Mouse (Mus musculus): Measurements from ENCODE around the gene Cyp2c38. TPM values are rescaled to one million over a fixed set of nuclear protein-coding genes. Genes with fewer than 3 reads are reported as not detected.
"Not testable (repeated sequence)": the region's sequence is repeated elsewhere in the genome, so short reads cannot be mapped to it uniquely, and the experiment has no call there.

The Cyp2c38 gene
- total RNA-seq (2021), result not detected

DNA sequence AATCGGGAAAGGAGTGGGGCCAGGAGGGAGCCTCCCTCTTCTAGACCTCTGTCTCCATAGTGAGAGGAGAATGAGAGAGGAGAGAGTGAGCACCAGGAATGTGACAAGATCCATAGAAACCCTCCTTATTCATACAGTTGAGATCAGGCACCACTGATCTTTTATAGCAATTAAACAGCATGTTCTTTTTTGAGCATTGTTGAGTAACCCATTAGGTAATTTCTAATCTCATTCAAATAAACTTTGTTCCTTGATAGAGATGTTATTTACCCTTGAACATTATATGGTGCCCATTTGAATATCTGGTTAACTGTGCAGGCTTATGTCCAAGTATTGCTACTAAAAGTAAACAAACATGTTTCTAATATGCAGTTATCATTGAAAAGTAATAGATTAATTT, at the start of gene Cyp2c38:
Gene Cyp2c38, minus strand, starts transcription at position 135 of the 400 bp plus-strand sequence.
- intact Hi-C loops (cut with DNase I), result no loop called here
- no peak for DNase-seq (ENCODE audit: extremely low spot score in 1 of 2, low spot score in 2 of 2)

DNA sequence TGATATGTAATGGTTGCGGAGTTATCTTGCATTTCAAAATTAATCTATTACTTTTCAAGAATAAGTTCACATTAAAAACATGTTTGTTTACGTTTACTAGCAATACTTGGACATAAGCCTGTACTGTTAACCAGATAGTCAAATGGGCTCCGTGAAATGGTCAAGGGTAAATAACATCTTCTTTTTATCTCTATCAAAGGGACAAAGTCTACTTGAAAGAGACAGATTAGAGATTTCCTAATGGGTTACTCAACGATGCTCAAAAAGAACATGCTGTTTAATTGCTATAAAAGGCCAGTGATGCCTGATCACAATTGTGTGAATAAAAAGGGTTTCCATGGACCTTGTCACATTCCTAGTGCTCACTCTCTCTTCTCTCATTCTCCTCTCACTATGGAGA, 47.7 kb upstream of the Cyp2c38 start, which contains the start of gene Cyp2c39:
Gene Cyp2c39, plus strand, starts transcription at position 329 of the 400 bp plus-strand sequence.
- intact Hi-C loops (cut with DNase I), result no loop called here
- DNase-seq (ENCODE audit: extremely low spot score in 1 of 2, low spot score in 2 of 2), result no peak

DNA sequence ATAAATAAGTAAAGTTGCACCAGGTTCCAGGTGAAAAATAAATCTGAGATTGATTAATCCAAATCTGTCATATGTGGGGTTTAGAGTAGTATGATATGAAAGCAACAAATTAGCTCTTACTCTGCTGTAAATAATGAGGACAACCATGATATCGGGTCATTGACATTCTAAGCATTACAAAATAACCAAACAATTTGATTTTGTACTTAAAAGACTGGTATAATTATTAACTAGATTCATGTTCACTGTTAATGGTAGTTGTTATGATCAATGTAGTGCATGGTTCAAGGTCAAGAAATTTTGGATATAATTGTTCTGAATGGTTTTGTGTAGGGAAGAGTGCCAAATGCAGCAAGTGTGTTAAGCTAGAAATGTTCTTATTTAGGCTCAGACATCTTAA, 46.7 kb upstream of the Cyp2c38 start:
- intact Hi-C loops (cut with DNase I), result no loop called here
- no peak for DNase-seq (ENCODE audit: extremely low spot score in 1 of 2, low spot score in 2 of 2)

DNA sequence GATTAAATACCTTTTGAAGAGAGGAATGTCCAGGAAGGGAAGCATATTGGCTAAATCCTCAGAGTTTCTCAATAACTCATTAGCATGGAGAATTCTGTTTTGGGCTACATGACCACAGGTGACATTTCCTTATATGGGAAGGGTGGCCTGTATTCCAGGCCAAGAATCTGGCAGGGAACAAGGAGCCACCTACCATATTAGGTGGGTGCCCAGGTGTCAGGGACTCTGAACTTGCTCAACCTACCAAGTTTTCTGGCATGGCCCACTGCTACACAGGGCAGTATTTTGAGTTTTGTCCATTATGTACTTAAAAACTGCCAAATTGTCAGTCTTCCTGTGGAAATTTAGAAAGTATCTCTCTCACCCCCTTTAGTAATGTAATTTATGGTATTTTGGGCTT, 43.5 kb upstream of the Cyp2c38 start:
- DNase-seq (ENCODE audit: extremely low spot score in 1 of 2, low spot score in 2 of 2), result no peak
- intact Hi-C loops (cut with DNase I), result no loop called here

DNA sequence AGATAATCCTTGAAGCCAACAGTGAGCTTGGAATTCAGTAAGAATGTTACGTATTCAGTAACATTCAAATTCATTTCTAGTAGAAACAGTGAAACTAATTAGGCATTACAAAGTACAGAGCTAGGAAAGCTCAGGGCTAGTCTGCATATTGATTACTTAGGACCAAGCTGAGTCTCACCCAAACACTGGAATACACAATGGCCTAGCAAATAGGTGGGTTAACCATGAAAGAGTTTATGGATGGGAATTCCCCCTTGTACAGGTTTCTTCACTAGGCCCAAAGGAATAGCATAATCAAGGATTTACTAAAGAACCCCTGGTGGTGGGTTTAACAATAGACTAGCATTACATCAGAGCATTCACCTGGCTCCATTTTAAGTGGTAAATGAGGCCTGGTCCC, 21.1 kb upstream of the Cyp2c38 start:
- intact Hi-C loops (cut with DNase I), result not testable (repeated sequence)

DNA sequence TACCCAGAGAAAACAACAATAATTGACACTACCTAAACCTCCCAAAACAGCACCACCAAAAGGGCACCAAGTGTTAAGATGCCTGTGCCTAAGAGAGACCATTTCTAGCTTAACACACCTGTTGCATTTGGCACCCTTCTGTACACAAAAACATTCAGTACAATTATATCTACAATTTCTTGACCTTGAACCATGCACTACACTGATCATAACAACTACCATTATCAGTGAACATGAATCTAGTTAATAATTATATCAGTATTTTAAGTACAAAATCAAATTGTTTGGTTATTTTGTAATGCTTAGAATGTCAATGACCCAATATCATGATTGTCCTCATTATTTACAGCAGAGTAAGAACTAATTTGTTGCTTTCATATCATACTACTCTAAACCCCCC, 1.0 kb upstream of the Cyp2c38 start:
- intact Hi-C loops (cut with DNase I), result no loop called here
- DNase-seq (ENCODE audit: extremely low spot score in 1 of 2, low spot score in 2 of 2), result no peak

More for the DNA sequence above, 21.1 kb upstream of the Cyp2c38 start:
- DNase-seq (ENCODE audit: extremely low spot score in 1 of 2, low spot score in 2 of 2), result not testable (repeated sequence)

Other genes starting within 250 kb of the Cyp2c38 start
- not detected for gene Cyp2c29, start 193.7 kb downstream of the Cyp2c38 start, total RNA-seq (2021)
- gene Cyp2c39, start 47.8 kb upstream of the Cyp2c38 start, total RNA-seq (2021), result not detected
- not detected for gene Cyp2c67, start 186.0 kb upstream of the Cyp2c38 start, total RNA-seq (2021)

Data from left cerebral cortex, postnatal 10 days (tissue).